Mouse (Mus musculus) forebrain, embryonic 15.5 days (tissue): Measurements from ENCODE around the gene Arid5b. TPM values are rescaled to one million over a fixed set of nuclear protein-coding genes. Genes with fewer than 3 reads are reported as not detected.

Experiments used
- ATAC-seq: fragments of 200-750 bp; cut with Nextera tagmentation; replicated peaks from 2 replicates; pipeline ENCODE4 v1.8.0; 2017; ENCODE audit warnings: mild to moderate bottlenecking, moderate TSS enrichment, moderate library complexity
- H3K27ac ChIP-seq: fragments of 300-500 bp; sonication (generic); replicated peaks from 2 replicates; pipeline ENCODE4 v1.5.1; 2015; ENCODE audit warnings: mild to moderate bottlenecking, inconsistent platforms
- H3K27me3 ChIP-seq: fragments of 300-500 bp; sonication (generic); 2 replicates; pipeline ENCODE4 v1.6.1; 2015; ENCODE audit warnings: inconsistent platforms
- H3K36me3 ChIP-seq: fragments of 300-500 bp; sonication (generic); 2 replicates; pipeline ENCODE4 v1.6.1; 2015; ENCODE audit warnings: mild to moderate bottlenecking, inconsistent platforms
- H3K4me1 ChIP-seq: fragments of 300-500 bp; sonication (generic); 2 replicates; pipeline ENCODE4 v1.6.1; 2015; ENCODE audit warnings: inconsistent platforms
- H3K4me2 ChIP-seq: fragments of 300-500 bp; sonication (generic); replicated peaks from 2 replicates; pipeline ENCODE4 v1.6.1; 2015; ENCODE audit warnings: mild to moderate bottlenecking, inconsistent platforms
- H3K4me3 ChIP-seq: fragments of 300-500 bp; sonication (generic); 2 replicates; pipeline ENCODE4 v1.5.1; 2015; ENCODE audit warnings: mild to moderate bottlenecking, inconsistent platforms
- H3K9ac ChIP-seq: fragments of 300-500 bp; sonication (generic); replicated peaks from 2 replicates; pipeline ENCODE4 v1.6.1; 2015; ENCODE audit warnings: mild to moderate bottlenecking, inconsistent platforms
- H3K9me3 ChIP-seq: fragments of 300-500 bp; sonication (generic); 2 replicates; pipeline ENCODE4 v1.6.1; 2016; ENCODE audit warnings: inconsistent platforms
- WGBS: fragments of 180-500 bp; shearing (Covaris S2); methylation state at CpG from one replicate; pipeline ENCODE4 v1.1.7; 2015; ENCODE audit warnings: mixed read lengths; 5-methylcytosine and 5-hydroxymethylcytosine counted together
- polyA plus RNA-seq: library from polyadenylated mRNA; unstranded; fragments of >200 nt; fragmentation: Nextera tagmentation; extraction: Ambion mirVana; gene quantifications from 2 replicates; pipeline ENCODE4 v1.2.1, GENCODE M21; 2015

The Arid5b gene
- polyA plus RNA-seq, 1 experiment from 2014 or later: 15.1 TPM

DNA sequence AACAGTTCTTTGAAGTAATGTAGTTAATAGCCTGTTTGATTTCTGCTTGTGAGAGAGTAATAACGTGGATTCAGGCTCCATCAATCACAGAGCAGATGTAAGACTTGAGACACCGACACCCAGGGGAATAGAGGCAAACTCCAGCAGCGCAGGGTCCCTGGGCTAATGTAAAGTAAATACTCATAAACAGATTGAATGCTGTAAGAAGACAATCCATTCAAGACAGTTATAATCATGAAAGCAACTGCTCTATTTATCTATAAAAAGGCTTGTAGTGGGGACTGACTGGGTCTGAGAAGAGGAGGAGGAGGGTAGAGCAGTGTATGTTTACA, 3.2 kb upstream of the Arid5b start:
- Histone ChIP-seq H3K9ac (no peak overlapping the region), H3K27me3 (no peaks in the 10 kb centered on the region), H3K36me3 (no peaks in the 10 kb centered on the region), H3K4me1 (peaks cover 41% of the 10 kb centered on the region), H3K9me3 (no peaks in the 10 kb centered on the region), H3K4me2 (no peak overlapping the region), H3K4me3 (no peak overlapping the region), H3K27ac (peak overlapping the region; percentile 3; the same call in 1 of the 2 replicates)
- WGBS: 27% methylated on average over 3 of the region's 3 CpGs
- no peak for ATAC-seq

GRCm38 (mm10) chr10:68281076-68281774, 2.7 kb upstream of the Arid5b start:
- H3K9me3 ChIP-seq: no peaks in the 10 kb centered on the region
- ATAC-seq: no peak
- WGBS: 50% methylated on average over 6 of the region's 6 CpGs
- peaks cover 45% of the 10 kb centered on the region for H3K4me1 ChIP-seq
- H3K36me3 ChIP-seq: no peaks in the 10 kb centered on the region
- H3K4me3 ChIP-seq: no peak overlapping the region
- no peak overlapping the region for H3K4me2 ChIP-seq
- H3K27me3 ChIP-seq: no peaks in the 10 kb centered on the region
- H3K27ac ChIP-seq: no peak overlapping the region
- H3K9ac ChIP-seq: no peak overlapping the region

- Histone ChIP-seq H3K4me3 (peak overlapping the region; percentile 70), H3K9me3 (no peaks in the 10 kb centered on the region), H3K9ac (peak overlapping the region; percentile 55), H3K4me2 (peak overlapping the region; percentile 97), H3K27me3 (no peaks in the 10 kb centered on the region), H3K36me3 (no peaks in the 10 kb centered on the region), H3K4me1 (peaks cover 57% of the 10 kb centered on the region), H3K27ac (peak overlapping the region; percentile 91)
- WGBS: under 1% methylated on average over 41 of the region's 41 CpGs
- ATAC-seq: peak; percentile 14; the same call in 1 of the 2 replicates
These were observed 1.3 kb upstream of the Arid5b start for GRCm38 (mm10) chr10:68279516-68280501.

GRCm38 (mm10) chr10:68277671-68278151, 829 bp downstream of the Arid5b start:
- Histone ChIP-seq H3K4me1 (peaks cover 51% of the 10 kb centered on the region), H3K4me3 (peak overlapping the region; percentile 70), H3K9ac (peak overlapping the region; percentile 53), H3K27ac (peak overlapping the region; percentile 70), H3K27me3 (no peaks in the 10 kb centered on the region), H3K36me3 (no peaks in the 10 kb centered on the region), H3K9me3 (no peaks in the 10 kb centered on the region), H3K4me2 (peak overlapping the region; percentile 97)
- no peak for ATAC-seq
- under 1% methylated on average over 15 of the region's 15 CpGs for WGBS

DNA sequence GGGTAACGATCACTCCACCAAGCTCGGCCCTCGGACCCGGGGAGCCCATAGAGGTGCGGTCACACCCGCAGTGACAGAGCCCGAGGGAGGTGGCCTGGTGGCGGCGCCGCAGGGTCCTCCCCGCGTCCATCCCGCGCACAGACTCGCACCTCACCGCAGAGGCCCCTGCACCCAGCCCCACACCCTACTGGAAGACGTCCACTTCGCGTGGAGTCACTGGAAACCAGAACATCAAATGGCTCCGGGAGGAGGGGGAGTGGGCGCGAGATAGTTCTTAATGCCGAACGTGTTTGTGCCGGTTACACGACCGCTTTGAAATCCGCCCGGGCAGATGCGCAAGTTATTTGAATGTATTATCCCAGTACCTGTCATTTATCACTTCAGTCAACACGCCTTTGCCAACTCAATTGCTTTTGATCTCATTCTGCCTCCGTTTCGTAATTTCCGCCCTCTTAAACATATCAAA, 1.5 kb downstream of the Arid5b start:
- under 1% methylated on average over 30 of the region's 34 CpGs for whole genome bisulfite sequencing
- Histone ChIP-seq H3K27me3 (no peaks in the 10 kb centered on the region), H3K9me3 (no peaks in the 10 kb centered on the region), H3K4me2 (peak overlapping the region; percentile 97), H3K4me3 (peak overlapping the region; percentile 70), H3K27ac (peak overlapping the region; percentile 74), H3K9ac (peak overlapping the region; percentile 69), H3K36me3 (no peaks in the 10 kb centered on the region), H3K4me1 (peaks cover 44% of the 10 kb centered on the region)
- ATAC-seq: peak; percentile 55

GRCm38 (mm10) chr10:68276350-68276975, 2.1 kb downstream of the Arid5b start:
- WGBS: under 1% methylated on average over 29 of the region's 29 CpGs
- H3K9me3 ChIP-seq: no peaks in the 10 kb centered on the region

DNA sequence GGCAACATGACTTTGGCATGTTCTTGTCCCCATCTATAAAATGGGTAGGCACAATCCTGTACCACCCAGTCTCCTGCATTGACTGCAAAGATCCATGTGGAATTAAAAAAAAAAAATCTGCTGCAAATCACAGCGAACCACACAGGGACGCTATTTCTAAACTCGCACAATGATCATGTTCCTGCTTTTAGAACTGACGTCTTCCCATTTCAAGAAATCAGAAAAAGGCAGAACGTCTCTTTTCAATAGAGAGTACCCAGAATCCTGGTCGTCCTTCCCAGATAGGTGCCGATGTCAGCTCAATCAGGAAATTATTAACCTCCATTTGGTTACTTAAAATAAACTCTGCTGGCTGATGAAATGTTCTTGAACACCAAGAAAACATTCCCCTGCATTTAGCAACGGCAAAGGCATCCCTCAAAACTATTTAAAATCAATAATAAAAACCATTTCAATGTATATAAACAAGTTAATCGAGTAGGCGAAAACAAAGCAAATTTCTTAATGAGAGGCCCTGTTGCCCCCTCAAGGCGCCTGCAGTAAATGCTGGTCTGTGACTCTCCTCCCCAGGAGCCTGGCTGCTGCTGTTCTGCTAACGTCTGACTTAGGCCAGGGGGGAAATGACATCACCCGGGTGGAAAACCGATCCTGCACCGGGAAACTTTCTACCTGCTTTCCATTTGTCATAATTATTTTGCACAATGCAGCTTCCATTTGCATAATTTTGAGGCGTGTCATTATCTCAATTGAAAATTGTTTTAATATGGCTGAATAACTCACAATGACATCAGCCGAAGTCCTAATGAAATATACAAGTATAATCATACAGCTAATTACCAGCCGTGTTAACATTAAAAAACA, 3.4 kb downstream of the Arid5b start:
- Histone ChIP-seq H3K36me3 (no peaks in the 10 kb centered on the region), H3K4me3 (peak overlapping the region; percentile 70), H3K9ac (no peak overlapping the region), H3K27me3 (no peaks in the 10 kb centered on the region), H3K27ac (no peak overlapping the region), H3K9me3 (no peaks in the 10 kb centered on the region), H3K4me1 (peaks cover 30% of the 10 kb centered on the region), H3K4me2 (peak overlapping the region; percentile 97)
- ATAC-seq: no peak
- WGBS: 20% methylated on average over 18 of the region's 18 CpGs

More at GRCm38 (mm10) chr10:68276350-68276975, 2.1 kb downstream of the Arid5b start:
- Histone ChIP-seq H3K27ac (peak overlapping the region; percentile 74), H3K4me3 (peak overlapping the region; percentile 70), H3K36me3 (no peaks in the 10 kb centered on the region), H3K9ac (peak overlapping the region; percentile 69), H3K4me1 (peaks cover 40% of the 10 kb centered on the region), H3K4me2 (peak overlapping the region; percentile 97), H3K27me3 (no peaks in the 10 kb centered on the region)
- ATAC-seq: peak; percentile 55

- Histone ChIP-seq H3K9ac (no peak overlapping the region), H3K36me3 (no peaks in the 10 kb centered on the region), H3K9me3 (no peaks in the 10 kb centered on the region), H3K4me2 (no peak overlapping the region), H3K27me3 (no peaks in the 10 kb centered on the region), H3K27ac (no peak overlapping the region), H3K4me1 (peaks cover 4% of the 10 kb centered on the region), H3K4me3 (no peak overlapping the region)
- ATAC-seq: no peak
- WGBS: 94% methylated on average over 10 of the region's 10 CpGs
These were observed 8.8 kb downstream of the Arid5b start for GRCm38 (mm10) chr10:68269789-68270188.

DNA sequence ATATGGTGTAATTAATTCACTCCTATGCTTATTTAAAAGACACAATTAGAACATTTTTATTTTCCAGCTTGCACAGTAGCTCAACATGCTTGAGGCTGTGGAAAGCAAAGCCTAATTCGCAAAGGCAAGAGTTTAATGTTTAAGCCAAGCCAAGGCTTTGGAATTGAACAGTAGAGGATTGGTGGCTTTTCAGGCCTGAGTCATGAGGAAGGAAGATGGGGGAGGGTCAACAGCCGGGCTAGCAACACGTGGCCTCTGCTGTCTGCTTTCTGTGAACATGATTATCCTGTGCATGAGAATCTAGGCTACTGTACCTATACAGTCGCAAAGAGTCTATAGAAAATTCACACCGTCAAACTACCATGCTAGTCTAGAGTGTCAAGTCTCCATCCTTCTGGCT, 9.9 kb downstream of the Arid5b start:
- H3K4me3 ChIP-seq: no peak overlapping the region
- 72% methylated on average over 5 of the region's 5 CpGs for WGBS
- no peak for ATAC-seq
- H3K36me3 ChIP-seq: peaks cover 3% of the 10 kb centered on the region; the same call in 1 of the 2 replicates
- H3K4me2 ChIP-seq: no peak overlapping the region
- H3K9ac ChIP-seq: no peak overlapping the region
- no peaks in the 10 kb centered on the region for H3K9me3 ChIP-seq
- H3K27me3 ChIP-seq: no peaks in the 10 kb centered on the region
- H3K27ac ChIP-seq: 0 out of 2 replicates have a peak overlapping the region, but pooled peaks have one; percentile 4
- peaks cover 4% of the 10 kb centered on the region for H3K4me1 ChIP-seq

- WGBS: 96% methylated on average over 10 of the region's 10 CpGs
- H3K4me3 ChIP-seq: no peak overlapping the region
- peaks cover 3% of the 10 kb centered on the region; the same call in 1 of the 2 replicates for H3K36me3 ChIP-seq
- no peak overlapping the region for H3K4me2 ChIP-seq
- H3K9ac ChIP-seq: no peak overlapping the region
- peaks cover 4% of the 10 kb centered on the region for H3K4me1 ChIP-seq
- ATAC-seq: no peak
- no peaks in the 10 kb centered on the region for H3K9me3 ChIP-seq
- H3K27ac ChIP-seq: no peak overlapping the region
- H3K27me3 ChIP-seq: no peaks in the 10 kb centered on the region
These were observed 14.4 kb downstream of the Arid5b start for GRCm38 (mm10) chr10:68263969-68264688.
